Mouse (Mus musculus) CH12.LX (cell line): ENCODE measurements at regions not wholly inside any gene's neighbourhood (a gene's known extent, or its start where the extent isn't known, plus 50 kb on each side); places are given as distances from the start of the nearest gene placed in this dataset.

Experiments used
- DNase-seq: peaks from one replicate; pipeline ENCODE4 v3.0.0-alpha.2; 2013; ENCODE audit errors: extremely low read depth
- H3K27ac ChIP-seq: 2 replicates; pipeline ENCODE4 v1.5.1; 2012; ENCODE audit warnings: low read depth, mild to moderate bottlenecking, control low read depth, moderate library complexity; ENCODE audit not compliant: insufficient read depth
- H3K27me3 ChIP-seq: replicated peaks from 2 replicates; pipeline ENCODE3; 2012; ENCODE audit warnings: inconsistent platforms
- H3K36me3 ChIP-seq, 2 experiments: replicated peaks in 1 of 2; 2 replicates each; pipeline versions ENCODE3 to v1.6.1; 2012; ENCODE audit warnings: inconsistent platforms in 1 of 2, low read length in 1 of 2, mild to moderate bottlenecking in 1 of 2, mixed read lengths in 1 of 2, moderate library complexity in 1 of 2; ENCODE audit not compliant: control insufficient read depth in 1 of 2, insufficient read depth in 1 of 2
- H3K4me1 ChIP-seq, 2 experiments: 2 replicates each; pipeline ENCODE4 v1.6.1; 2012; ENCODE audit warnings: inconsistent platforms in 1 of 2, moderate library complexity in 1 of 2; ENCODE audit not compliant: insufficient read depth in 2 of 2, control insufficient read depth in 1 of 2
- H3K4me2 ChIP-seq: 2 replicates; pipeline ENCODE4 v1.6.1; 2012; ENCODE audit warnings: low read depth, mild to moderate bottlenecking, control low read depth; ENCODE audit not compliant: poor library complexity, insufficient read depth, severe bottlenecking
- H3K4me3 ChIP-seq, 3 experiments: fragments of 150-350 bp in 1 of 3; sonication (generic) in 1 of 3; replicated peaks in 1 of 3; 2 replicates each; pipeline versions ENCODE3 to v1.5.1; 2011 to 2012; ENCODE audit warnings: low read depth in 2 of 3, low read length in 2 of 3, mild to moderate bottlenecking in 2 of 3, moderate library complexity in 2 of 3, control low read depth in 1 of 3, improper control_type of control experiment in 1 of 3, inconsistent platforms in 1 of 3, mixed read lengths in 1 of 3; ENCODE audit not compliant: poor library complexity in 1 of 3
- H3K79me2 ChIP-seq: replicated peaks from 2 replicates; pipeline ENCODE4 v1.6.1; 2012; ENCODE audit warnings: mild to moderate bottlenecking, moderate library complexity; ENCODE audit not compliant: control insufficient read depth, poor library complexity, insufficient read depth, severe bottlenecking; ENCODE audit errors: extremely low read depth
- H3K9ac ChIP-seq: 2 replicates; pipeline ENCODE4 v1.6.1; 2012; ENCODE audit warnings: low read depth, mild to moderate bottlenecking, control low read depth, moderate library complexity; ENCODE audit not compliant: insufficient read depth
- H3K9me3 ChIP-seq: replicated peaks from 2 replicates; pipeline ENCODE3; 2012; ENCODE audit warnings: low read length, inconsistent platforms, mixed read lengths
- EP300 ChIP-seq: IDR thresholded peaks from 2 replicates; pipeline ENCODE4 v1.6.1; 2011; ENCODE audit warnings: low read length, improper control_type of control experiment
- GABPA ChIP-seq: IDR thresholded peaks from 2 replicates; pipeline ENCODE4 v1.6.1; 2012; ENCODE audit warnings: low read depth, low read length, improper control_type of control experiment, inconsistent platforms; ENCODE audit not compliant: insufficient replicate concordance
- HCFC1 ChIP-seq: IDR thresholded peaks from 2 replicates; pipeline ENCODE4 v1.6.1; 2012; ENCODE audit warnings: low read depth, mild to moderate bottlenecking, inconsistent platforms, low read length, improper control_type of control experiment
- IRF4 ChIP-seq: IDR thresholded peaks from 2 replicates; pipeline ENCODE4 v1.6.1; 2014; ENCODE audit warnings: low read depth, mild to moderate bottlenecking, inconsistent platforms, low read length, improper control_type of control experiment
- MAFK ChIP-seq: IDR thresholded peaks from 2 replicates; pipeline ENCODE4 v1.6.1; 2011; ENCODE audit warnings: low read length, improper control_type of control experiment; ENCODE audit not compliant: insufficient replicate concordance
- MAZ ChIP-seq: IDR thresholded peaks from 2 replicates; pipeline ENCODE4 v1.6.1; 2012; ENCODE audit warnings: low read depth, mild to moderate bottlenecking, inconsistent platforms, low read length, improper control_type of control experiment, moderate library complexity
- MXI1 ChIP-seq: IDR thresholded peaks from 2 replicates; pipeline ENCODE4 v1.6.1; 2011; ENCODE audit warnings: mild to moderate bottlenecking, low read depth, low read length, improper control_type of control experiment
- MYC ChIP-seq: IDR thresholded peaks from 2 replicates; pipeline ENCODE4 v1.6.1; 2011; ENCODE audit warnings: low read depth, mild to moderate bottlenecking, improper control_type of control experiment, low read length
- NELFE ChIP-seq: IDR thresholded peaks from 2 replicates; pipeline ENCODE4 v1.6.1; 2011; ENCODE audit warnings: low read depth, low read length, improper control_type of control experiment
- NRF1 ChIP-seq: IDR thresholded peaks from 2 replicates; pipeline ENCODE4 v1.6.1; 2014; ENCODE audit warnings: low read depth, mild to moderate bottlenecking, inconsistent platforms, low read length, improper control_type of control experiment, moderate library complexity
- POLR2A ChIP-seq: IDR thresholded peaks from 2 replicates; pipeline ENCODE4 v1.6.1; 2011; ENCODE audit warnings: low read depth, mild to moderate bottlenecking, improper control_type of control experiment, low read length
- POLR2AphosphoS2 ChIP-seq: IDR thresholded peaks from 2 replicates; pipeline ENCODE4 v1.6.1; 2011; ENCODE audit warnings: low read depth, low read length, improper control_type of control experiment
- RAD21 ChIP-seq: IDR thresholded peaks from 2 replicates; pipeline ENCODE4 v1.6.1; 2011; ENCODE audit warnings: low read depth, mild to moderate bottlenecking, low read length, improper control_type of control experiment, moderate library complexity
- RCOR1 ChIP-seq: conservative IDR thresholded peaks from 2 replicates; pipeline ENCODE4 v1.6.1; 2012; ENCODE audit warnings: low read depth, mild to moderate bottlenecking, inconsistent platforms, low read length, improper control_type of control experiment
- TBP ChIP-seq: conservative IDR thresholded peaks from 2 replicates; pipeline ENCODE4 v1.6.1; 2011; ENCODE audit warnings: low read depth, low read length, improper control_type of control experiment
- TCF12 ChIP-seq: IDR thresholded peaks from 2 replicates; pipeline ENCODE4 v1.6.1; 2014; ENCODE audit warnings: low read depth, mild to moderate bottlenecking, inconsistent platforms, low read length, improper control_type of control experiment
- ZC3H11A ChIP-seq: IDR thresholded peaks from 2 replicates; pipeline ENCODE4 v1.6.1; 2012; ENCODE audit warnings: low read depth, mild to moderate bottlenecking, inconsistent platforms, low read length, improper control_type of control experiment
- dilution Hi-C: fragments of 300-500 bp; cut with MboI; formaldehyde crosslinking; loops from 2 replicates; pipeline ENCODE4 v1.14.3; 2020; ENCODE audit warnings: low sequenced_read_pairs; ENCODE audit not compliant: extremely low pct_unique_long_range_greater_than_20kb, extremely low pct_ligation_motif_present
- in situ Hi-C: fragments of 300-500 bp; cut with MboI; formaldehyde crosslinking; loops from 3 replicates; pipeline ENCODE4 v1.14.3; 2019; ENCODE audit warnings: low sequenced_read_pairs, low pct_ligation_motif_present, low pct_unique_long_range_greater_than_20kb, mixed read lengths

DNA sequence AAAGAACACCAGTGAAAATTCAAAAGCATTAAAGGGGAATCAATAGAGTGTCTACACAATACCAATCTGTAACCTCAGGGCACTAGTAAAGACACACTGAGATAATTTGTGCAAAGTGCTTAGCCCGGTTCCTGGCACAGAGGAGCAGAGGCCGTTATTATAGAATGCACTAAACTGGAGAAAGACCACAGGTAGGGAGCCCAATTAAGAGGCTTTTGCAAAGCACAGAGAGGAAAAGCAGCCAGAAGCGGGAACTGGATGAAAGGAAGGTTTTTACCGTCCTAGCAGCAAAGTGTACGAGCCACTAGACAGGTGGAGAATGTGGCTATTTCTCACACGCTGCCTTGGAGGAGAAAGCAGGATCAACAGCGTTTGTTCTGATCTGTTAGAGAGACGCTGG is 518.9 kb upstream of the Nox3 start:
- Histone ChIP-seq H3K9ac (no peak overlapping the region), H3K79me2 (no peaks in the 10 kb centered on the region), H3K36me3 (no peaks in the 10 kb centered on the region), H3K4me1 (no peaks in the 10 kb centered on the region), H3K27me3 (no peaks in the 10 kb centered on the region), H3K4me3 (no peak overlapping the region), H3K4me2 (no peak overlapping the region), H3K9me3 (no peaks in the 10 kb centered on the region), H3K27ac (no peak overlapping the region)
- dilution Hi-C loops (no loop called here), in situ Hi-C loops (no loop called here)
- no peak for DNase-seq
- no peak for TF ChIP-seq TCF12
- no peak for TF ChIP-seq GABPA
- no peak for TF ChIP-seq POLR2AphosphoS2
- no peak for TF ChIP-seq MYC
- TF ChIP-seq, all 38 proteins: peak for 0

DNA sequence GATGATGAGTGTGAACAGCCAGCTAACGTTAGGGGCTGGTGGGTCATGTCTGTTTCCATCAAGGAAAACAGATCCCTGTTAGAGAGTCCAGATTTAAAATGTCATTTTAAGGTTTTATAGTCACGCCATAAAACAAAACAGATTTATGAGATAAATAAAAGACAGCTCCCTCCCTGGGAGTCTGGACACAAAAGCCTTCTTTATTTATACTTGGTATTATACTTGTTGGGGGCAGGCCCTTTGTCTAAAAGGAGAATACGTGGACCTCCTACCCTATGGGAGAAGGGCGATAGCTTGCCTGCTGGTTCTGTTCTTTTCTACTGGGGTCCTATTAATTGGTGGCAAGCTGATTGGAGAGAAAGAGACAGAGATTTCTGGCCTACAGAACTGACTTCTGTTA is 520.1 kb upstream of the Nox3 start:
- H3K27me3 ChIP-seq, result no peaks in the 10 kb centered on the region
- H3K79me2 ChIP-seq, result no peaks in the 10 kb centered on the region
- no peak for TF ChIP-seq RAD21
- TF ChIP-seq GABPA, result no peak
- no peak for TF ChIP-seq NRF1
- no peak for TF ChIP-seq EP300
- TF ChIP-seq POLR2A, result no peak
- no peak for TF ChIP-seq NELFE
- TF ChIP-seq MXI1, result no peak
- no peak for TF ChIP-seq RCOR1
- no peak for TF ChIP-seq MYC
- no peak for TF ChIP-seq HCFC1
- TF ChIP-seq TBP, result no peak
- TF ChIP-seq IRF4, result no peak
- TF ChIP-seq MAFK, result no peak
- no peak for TF ChIP-seq ZC3H11A
- no peak for TF ChIP-seq MAZ
- H3K36me3 ChIP-seq, result no peaks in the 10 kb centered on the region
- no peaks in the 10 kb centered on the region for H3K4me1 ChIP-seq
- no peak overlapping the region for H3K9ac ChIP-seq
- in situ Hi-C loops (no loop called here), dilution Hi-C loops (no loop called here)
- H3K9me3 ChIP-seq, result no peaks in the 10 kb centered on the region
- no peak overlapping the region for H3K4me3 ChIP-seq
- no peak for DNase-seq
- no peak overlapping the region for H3K27ac ChIP-seq
- H3K4me2 ChIP-seq, result no peak overlapping the region
